Mouse (Mus musculus) megakaryocyte, embryonic 14.5 days (primary cell): Measurements from ENCODE around the gene Tpbpb.
"Not testable (repeated sequence)": the region's sequence is repeated elsewhere in the genome, so short reads cannot be mapped to it uniquely, and the experiment has no call there.

ENCODE experiments used
- FLI1 ChIP-seq: IDR thresholded peaks from 2 replicates; pipeline ENCODE4 v1.6.1; 2012; ENCODE audit warnings: low read length, inconsistent platforms, mixed read lengths
- GATA1 ChIP-seq: IDR thresholded peaks from 3 replicates; pipeline ENCODE4 v1.6.1; 2012; ENCODE audit warnings: mixed read lengths, low read length, inconsistent platforms, borderline replicate concordance

GRCm38 (mm10) chr13:60941884-60942283 lies 37.2 kb upstream of the Tpbpb start, which contains the start of gene Tpbpa:
- TF ChIP-seq FLI1, GATA1: not testable (repeated sequence)
